Mouse (Mus musculus): Measurements from ENCODE around the gene Padi4. TPM values are rescaled to one million over a fixed set of nuclear protein-coding genes. Genes with fewer than 3 reads are reported as not detected.

Padi4 gene
- total RNA-seq, 2 experiments from 2014 or later, result 0.10 to 0.11 TPM

- DNase-seq, result no peak
Measured at GRCm38 (mm10) chr4:140788264-140788663, 14.2 kb upstream of the Padi4 start.

- peak; percentile 42 for DNase-seq
Measured at GRCm38 (mm10) chr4:140787414-140787813, 13.4 kb upstream of the Padi4 start.

GRCm38 (mm10) chr4:140785217-140785616 lies 11.2 kb upstream of the Padi4 start:
- no peak for DNase-seq

- no peak for DNase-seq
Measured at GRCm38 (mm10) chr4:140784292-140784945, 10.4 kb upstream of the Padi4 start.

- DNase-seq, result no peak
Measured at GRCm38 (mm10) chr4:140782821-140783220, 8.8 kb upstream of the Padi4 start.

- DNase-seq, result peak; percentile 36
Measured at GRCm38 (mm10) chr4:140780507-140780906, 6.5 kb upstream of the Padi4 start.

GRCm38 (mm10) chr4:140779803-140780397 lies 5.9 kb upstream of the Padi4 start:
- peak; percentile 45 for DNase-seq

GRCm38 (mm10) chr4:140776623-140777022 lies 2.6 kb upstream of the Padi4 start:
- no peak for DNase-seq

GRCm38 (mm10) chr4:140775876-140776275 lies 1.8 kb upstream of the Padi4 start:
- DNase-seq, result no peak

GRCm38 (mm10) chr4:140774893-140775292 lies 857 bp upstream of the Padi4 start:
- DNase-seq, result no peak

- DNase-seq, result no peak
Measured at GRCm38 (mm10) chr4:140771091-140771490, 2.9 kb downstream of the Padi4 start.

GRCm38 (mm10) chr4:140770433-140770832 lies 3.6 kb downstream of the Padi4 start:
- peak; percentile 48 for DNase-seq

- DNase-seq, result no peak
Measured at GRCm38 (mm10) chr4:140768973-140769372, 5.1 kb downstream of the Padi4 start.

- no peak for DNase-seq
Measured at GRCm38 (mm10) chr4:140765936-140766335, 8.1 kb downstream of the Padi4 start.

- DNase-seq, result peak; percentile 52
Measured at GRCm38 (mm10) chr4:140763158-140763557, 10.9 kb downstream of the Padi4 start.

GRCm38 (mm10) chr4:140761601-140762000 lies 12.4 kb downstream of the Padi4 start:
- no peak for DNase-seq

GRCm38 (mm10) chr4:140755811-140756210 lies 18.2 kb downstream of the Padi4 start:
- DNase-seq, result no peak

GRCm38 (mm10) chr4:140753366-140753765 lies 20.7 kb downstream of the Padi4 start:
- DNase-seq, result no peak

- DNase-seq, result peak; percentile 56
Measured at GRCm38 (mm10) chr4:140750328-140750727, 23.7 kb downstream of the Padi4 start.

GRCm38 (mm10) chr4:140747978-140748377 lies 26.1 kb downstream of the Padi4 start:
- no peak for DNase-seq

GRCm38 (mm10) chr4:140744654-140745053 lies 29.4 kb downstream of the Padi4 start:
- no peak for DNase-seq

- DNase-seq, result no peak
Measured at GRCm38 (mm10) chr4:140743086-140743485, 30.9 kb downstream of the Padi4 start.

GRCm38 (mm10) chr4:140742543-140742942 lies 31.5 kb downstream of the Padi4 start, which contains the start of gene Padi6:
Gene Padi6 (minus strand): TSS chr4:140742643.
- DNase-seq, result no peak

GRCm38 (mm10) chr4:140741401-140741800 lies 32.6 kb downstream of the Padi4 start:
- no peak for DNase-seq

All from gastrocnemius, postnatal 25 days (tissue).